Mouse (Mus musculus) urinary bladder, postnatal 36 days (tissue): ENCODE data around the gene Olfr1347.
"Not testable (repeated sequence)": the region's sequence is repeated elsewhere in the genome, so short reads cannot be mapped to it uniquely, and the experiment has no call there.

ENCODE experiments used
- DNase-seq, 2 experiments: peaks; one replicate each; pipeline ENCODE4 v3.0.0; 2022; ENCODE audit warnings: low spot score in 2 of 2, mixed read lengths in 1 of 2

Olfr1347 gene

DNA sequence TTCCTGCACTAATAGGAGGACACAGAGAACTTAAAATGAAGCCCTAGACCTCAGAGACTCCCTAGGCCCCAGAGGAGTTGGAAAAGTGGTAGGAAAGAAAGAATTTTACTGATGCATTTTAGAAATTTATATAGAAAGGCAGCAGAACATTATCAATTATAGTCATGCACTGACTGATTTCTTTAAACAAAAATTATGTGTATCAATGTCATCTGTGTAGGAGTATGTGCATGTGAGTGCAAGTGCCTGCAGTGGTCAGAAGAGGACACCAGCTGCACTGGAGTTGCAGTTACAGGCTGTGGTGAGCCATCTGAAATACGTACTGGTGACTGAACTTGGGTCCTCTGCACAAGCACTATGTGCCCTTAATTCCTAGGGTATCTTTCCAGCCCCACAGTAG is at the start of gene Olfr1347:
TSS of gene Olfr1347 (minus strand) at position 101 of the 400 bp plus-strand sequence.
- DNase-seq: no peak

DNA sequence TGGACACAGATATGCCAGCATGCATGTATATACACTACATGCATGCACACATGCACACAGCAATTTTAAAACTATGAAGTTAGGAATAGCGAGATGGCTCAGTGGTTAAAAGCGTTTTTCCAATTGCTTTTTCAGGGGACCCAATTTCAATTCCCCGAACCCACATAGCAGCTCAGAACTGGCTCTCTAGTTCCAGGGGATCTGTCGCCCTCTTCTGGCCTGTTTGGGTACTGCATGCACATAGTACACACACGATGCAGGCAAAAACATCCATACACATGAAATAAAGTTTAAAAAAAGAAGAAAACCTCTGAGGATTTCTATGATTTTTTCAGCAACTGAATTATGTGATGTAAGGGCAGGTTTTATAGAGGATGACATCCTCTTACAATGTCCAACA is 26.6 kb upstream of the Olfr1347 start:
- DNase-seq: no peak

DNA sequence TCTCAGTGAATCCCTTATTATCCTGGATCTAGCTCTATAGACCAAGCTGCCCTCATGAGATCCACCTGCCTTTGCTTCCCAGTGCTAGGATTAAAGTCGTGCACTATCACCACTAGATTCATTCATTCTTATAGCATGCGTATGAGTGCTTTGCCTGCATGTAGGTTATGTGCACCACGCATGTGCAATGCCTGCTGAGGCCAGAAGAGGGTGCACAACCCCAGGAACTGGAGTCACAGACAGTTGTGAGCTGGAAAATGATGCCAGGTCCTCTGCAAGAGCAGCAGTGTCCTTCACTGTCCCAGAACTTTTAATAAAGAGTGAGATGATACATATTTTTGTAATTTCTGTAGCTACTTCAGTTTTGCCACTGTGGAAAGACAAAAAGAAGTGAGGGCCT is 25.4 kb upstream of the Olfr1347 start:
- no peak for DNase-seq

DNA sequence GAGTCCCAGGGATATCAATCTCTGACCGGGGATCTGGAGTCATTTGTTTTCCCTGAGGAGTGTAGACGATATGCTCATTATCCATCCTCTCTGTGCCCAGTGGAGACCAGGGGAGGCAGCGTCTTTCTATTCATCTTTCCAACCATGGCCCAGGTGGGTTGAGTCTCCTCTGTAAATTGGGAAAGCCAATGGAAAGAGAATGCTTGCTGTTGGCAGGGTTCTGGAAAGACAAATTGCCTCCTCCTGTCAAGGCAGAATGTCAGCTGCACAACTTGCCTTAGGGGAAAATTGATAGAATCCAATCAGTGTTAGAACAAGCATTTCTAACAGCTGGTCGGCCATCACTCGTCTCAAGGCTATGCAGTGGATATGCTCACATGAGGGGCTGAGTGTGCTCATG is 23.3 kb upstream of the Olfr1347 start, which contains the start of gene Olfr1349:
TSS of gene Olfr1349 (minus strand) at position 101 of the 400 bp plus-strand sequence.
- no peak for DNase-seq

DNA sequence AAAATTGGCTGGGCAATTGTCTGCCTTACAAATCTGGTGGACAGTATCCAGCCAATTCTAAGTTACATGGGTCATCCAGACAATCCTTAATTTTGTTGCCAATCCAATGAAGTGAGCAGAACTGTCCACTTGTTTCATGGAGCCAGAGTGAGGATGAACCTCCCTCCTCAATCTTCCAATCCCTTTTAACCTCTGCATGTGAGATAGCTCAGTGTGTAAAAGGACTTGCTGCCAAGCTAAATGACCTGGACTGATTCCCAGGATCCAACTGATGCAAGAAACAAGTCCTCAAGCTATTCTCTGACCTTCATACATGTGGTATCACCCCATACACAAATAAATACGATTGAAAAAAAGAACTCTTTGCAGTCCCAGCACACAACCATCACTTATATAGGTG is 22.1 kb upstream of the Olfr1347 start:
- no peak for DNase-seq

DNA sequence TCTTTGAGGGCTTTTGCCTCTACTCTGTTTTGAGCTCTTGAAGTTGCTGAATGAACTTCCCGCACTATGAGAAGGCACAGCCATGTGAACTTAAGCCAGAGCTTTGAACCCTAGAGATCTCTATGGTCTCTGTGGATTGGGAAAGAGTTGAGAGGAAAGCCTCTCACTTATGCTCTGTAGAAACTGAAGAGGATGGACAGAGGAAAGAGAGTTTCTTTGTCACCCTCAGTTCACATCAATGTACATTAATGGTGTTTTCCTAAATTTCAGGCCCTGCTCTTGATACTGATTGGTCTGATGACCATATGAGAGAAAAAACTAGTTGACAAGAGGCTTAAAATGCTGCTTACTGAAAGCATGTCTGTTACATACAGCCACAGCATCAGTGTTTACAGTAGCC is 9.1 kb upstream of the Olfr1347 start, which contains the start of gene Olfr1348:
TSS of gene Olfr1348 (minus strand) at position 101 of the 400 bp plus-strand sequence.
- no peak for DNase-seq

DNA sequence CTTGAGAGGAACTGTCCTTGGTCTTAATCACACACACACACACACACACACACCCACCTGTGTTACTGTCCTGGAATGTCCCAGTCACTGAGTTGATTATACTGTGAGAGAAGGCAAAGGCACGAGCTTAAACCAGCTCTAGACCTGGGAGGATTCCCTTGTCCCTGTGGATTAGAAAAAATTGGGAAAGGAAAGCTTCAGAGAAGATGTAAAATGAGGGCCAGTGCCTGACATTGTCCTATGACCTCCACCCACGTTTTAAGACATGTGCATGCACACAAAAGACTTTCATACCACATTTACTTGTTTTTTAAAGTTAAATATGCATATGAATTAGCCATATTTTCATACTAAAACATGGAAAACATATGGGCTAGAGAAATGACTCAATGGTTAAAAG is 12.7 kb downstream of the Olfr1347 start, which contains the start of gene Olfr5:
TSS of gene Olfr5 (minus strand) at position 101 of the 400 bp plus-strand sequence.
- no peak for DNase-seq

DNA sequence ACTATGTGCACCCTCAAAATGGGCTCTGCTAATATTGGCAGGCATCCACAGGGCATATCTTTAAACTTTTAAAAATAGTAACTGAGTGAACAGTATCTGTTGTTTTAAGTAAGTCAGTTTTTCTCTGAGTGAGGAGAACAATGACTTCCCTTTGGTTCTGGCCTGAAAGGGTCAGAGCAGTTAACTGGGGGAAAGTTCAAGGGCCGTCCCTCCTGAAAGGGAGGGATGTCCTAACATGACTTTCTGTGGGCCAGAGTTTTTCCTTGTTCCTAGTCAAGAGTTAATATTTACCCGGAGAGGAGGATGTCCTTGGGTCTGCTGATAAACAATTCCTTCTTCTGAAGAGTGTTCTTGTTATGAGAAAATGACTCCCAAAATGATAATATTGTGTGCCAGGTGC is 21.9 kb downstream of the Olfr1347 start:
- DNase-seq: not testable (repeated sequence)

DNA sequence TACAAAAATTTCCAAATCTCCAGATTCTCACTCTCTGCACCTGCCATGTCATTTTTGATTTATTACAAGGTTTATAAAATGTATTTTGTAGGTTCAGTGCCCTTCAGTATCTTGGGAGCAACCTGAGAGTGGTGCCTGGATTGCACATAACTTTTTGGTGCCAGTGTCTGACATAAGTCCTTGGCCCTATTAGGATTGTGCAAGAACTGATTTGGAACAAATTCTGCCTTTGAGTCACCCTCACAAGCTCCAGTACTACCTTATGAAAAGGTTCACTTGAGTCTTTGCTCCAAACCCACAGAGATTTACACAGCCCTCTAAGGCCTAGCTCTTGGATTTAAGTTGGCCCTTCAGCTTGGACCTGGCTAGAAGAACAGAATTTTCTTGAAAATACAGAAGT is 32.6 kb downstream of the Olfr1347 start, which contains the start of gene Olfr1346:
TSS of gene Olfr1346 (plus strand) at position 151 of the 400 bp plus-strand sequence.
- DNase-seq: no peak

DNA sequence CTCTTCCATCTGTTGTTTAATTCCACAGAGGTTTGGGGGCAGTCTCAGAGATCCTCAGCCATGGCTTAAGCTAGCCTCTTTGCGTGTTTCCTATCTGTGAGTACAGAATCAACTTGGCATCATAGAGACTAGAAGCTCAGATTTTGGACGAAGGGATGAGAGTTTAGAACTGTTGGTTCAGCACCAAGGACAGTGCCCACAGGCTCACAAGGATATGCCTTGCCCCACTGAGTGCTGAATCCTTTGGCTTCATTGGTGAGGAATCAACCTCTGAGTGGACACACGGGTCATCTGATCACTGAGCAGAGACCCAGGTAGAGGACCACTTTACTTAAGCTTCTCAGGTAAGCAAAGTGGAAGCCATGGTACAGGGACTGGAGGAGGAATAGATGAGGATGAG is 43.2 kb downstream of the Olfr1347 start:
- no peak for DNase-seq

DNA sequence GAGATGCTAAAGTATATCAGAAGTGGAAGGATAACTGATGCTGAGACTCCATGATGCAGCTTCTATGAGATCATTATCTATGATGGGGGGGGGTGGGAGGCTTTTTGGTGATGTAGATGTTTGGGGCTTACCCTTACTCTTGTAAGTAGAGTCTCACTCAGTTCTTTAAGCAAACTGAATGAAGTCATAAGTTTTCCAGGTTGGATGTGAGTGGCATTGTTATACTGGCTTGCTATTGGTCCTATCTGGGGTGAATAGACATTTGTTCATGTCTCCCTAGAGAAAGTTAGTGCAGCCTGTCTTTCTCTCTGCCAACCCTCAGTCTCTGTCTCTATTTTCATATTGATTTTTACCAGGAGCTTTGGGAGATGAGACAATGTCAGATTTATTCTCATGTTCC is 43.7 kb downstream of the Olfr1347 start, which contains the start of gene Olfr1336:
TSS of gene Olfr1336 (plus strand) at position 301 of the 400 bp plus-strand sequence.
- DNase-seq: no peak

DNA sequence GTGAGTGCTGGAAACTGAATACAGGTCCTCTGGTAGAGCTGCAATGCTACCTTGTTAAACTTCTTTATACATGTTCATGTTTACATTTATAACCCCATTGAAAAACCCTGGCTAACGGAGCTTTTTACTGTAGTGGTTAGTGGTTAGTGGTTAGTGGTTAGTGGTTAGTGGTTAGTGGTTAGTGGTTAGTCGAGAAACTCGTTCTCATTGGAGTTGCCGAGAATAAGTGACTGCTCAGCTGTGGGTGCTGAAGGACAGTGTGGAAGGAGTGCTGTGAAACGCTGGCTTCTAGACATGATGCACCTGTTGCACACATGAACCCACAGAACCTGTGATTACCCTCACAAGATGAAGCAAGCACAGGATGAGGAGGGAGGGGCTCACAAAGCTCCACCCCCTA is 51.8 kb downstream of the Olfr1347 start:
- DNase-seq: no peak

DNA sequence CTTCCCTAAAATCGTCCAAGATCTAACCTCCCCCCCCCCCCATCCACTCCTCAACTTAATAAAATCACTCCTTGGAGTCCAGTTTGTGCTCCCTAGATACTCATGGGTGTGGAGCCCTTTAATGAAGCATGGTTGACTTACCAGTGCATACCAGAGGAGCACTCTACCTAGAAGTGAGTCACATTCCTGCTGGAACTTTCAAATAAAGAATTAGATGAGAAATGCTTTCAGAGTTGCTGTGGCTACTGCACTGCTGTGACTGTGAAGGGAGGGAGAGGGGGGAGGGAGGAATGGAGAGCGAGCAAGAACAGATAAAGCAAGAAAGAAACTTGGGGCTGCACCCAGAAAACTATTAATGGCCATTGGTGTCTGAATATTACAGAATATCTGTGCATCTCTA is 58.4 kb downstream of the Olfr1347 start:
- no peak for DNase-seq

DNA sequence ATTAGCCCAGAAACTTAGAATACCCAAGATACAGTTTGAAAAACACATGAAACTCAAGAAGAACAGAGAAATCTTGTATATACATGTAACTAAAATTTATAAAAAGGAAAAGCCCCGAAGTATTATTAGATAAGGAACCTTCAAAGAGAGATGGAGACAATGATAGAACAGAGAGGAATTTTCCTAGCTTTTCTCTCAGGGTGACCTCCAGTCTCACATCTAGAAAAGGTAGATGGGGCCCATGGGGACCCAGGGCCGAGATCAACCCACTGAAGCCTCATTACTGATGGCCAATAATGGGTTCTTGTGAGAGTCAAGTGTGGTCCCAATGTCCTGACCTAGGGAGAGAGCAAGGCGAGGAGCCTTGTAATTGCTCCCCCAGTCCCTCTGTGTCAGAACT is 61.2 kb downstream of the Olfr1347 start, which contains the start of gene Olfr1344:
TSS of gene Olfr1344 (plus strand) at position 301 of the 400 bp plus-strand sequence.
- DNase-seq: no peak
